Mouse (Mus musculus) heart, adult 2 months (tissue): ENCODE measurements around the gene Plppr5.

Experiments used
- CTCF ChIP-seq: fragments of 200-600 bp; IDR thresholded peaks from 2 replicates; pipeline ENCODE4 v1.8.1; 2022; ENCODE audit warnings: antibody characterized with exemption, mild to moderate bottlenecking, moderate library complexity
- EP300 ChIP-seq: fragments of 200-500 bp; IDR thresholded peaks from 2 replicates; pipeline ENCODE4 v1.6.1; 2011; ENCODE audit warnings: low read depth, low read length, control low read depth; ENCODE audit not compliant: insufficient read depth
- POLR2A ChIP-seq: fragments of 200-500 bp; IDR thresholded peaks from 2 replicates; pipeline ENCODE4 v1.6.1; 2011; ENCODE audit warnings: mild to moderate bottlenecking, low read depth, low read length, control low read depth; ENCODE audit not compliant: insufficient read depth

- TF ChIP-seq CTCF = no peak
- TF ChIP-seq EP300 = no peak
- no peak for TF ChIP-seq POLR2A
Observed at GRCm38 (mm10) chr3:117550526-117550925, 24.1 kb upstream of the Plppr5 start.
